Mouse (Mus musculus): ENCODE results near the gene Man1b1.
A peak's percentile ranks its signal among the peaks of the same experiment; 100 is the strongest.

The Man1b1 gene

GRCm38 (mm10) chr2:25364313-25364712 lies 32.2 kb downstream of the Man1b1 start:
- DNase-seq (ENCODE audit: low read depth), result no peak

DNA sequence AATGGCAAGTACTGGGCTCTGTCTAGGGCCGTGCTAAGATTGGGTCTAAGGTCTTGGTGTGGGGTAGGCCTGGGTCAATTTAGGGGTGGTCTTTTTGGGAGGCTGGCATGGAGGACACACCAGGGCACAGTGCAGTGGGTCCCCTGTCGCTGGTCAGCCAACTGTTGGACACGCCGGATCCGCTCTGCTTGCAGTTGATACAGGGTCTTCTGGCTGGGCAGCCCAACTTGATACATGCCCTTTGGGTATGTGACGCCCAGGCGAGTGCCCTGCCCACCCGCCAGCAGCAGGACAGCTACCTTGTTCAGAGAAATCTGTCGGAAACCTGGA lies 32.6 kb downstream of the Man1b1 start:
- no peak for DNase-seq (ENCODE audit: low read depth)

- peak; percentile 73 for DNase-seq (ENCODE audit: low read depth)
Observed at GRCm38 (mm10) chr2:25365091-25365761, 33.1 kb downstream of the Man1b1 start, which contains the start of gene Uap1l1. Uap1l1 (minus strand) TSS chr2:25365682.

DNA sequence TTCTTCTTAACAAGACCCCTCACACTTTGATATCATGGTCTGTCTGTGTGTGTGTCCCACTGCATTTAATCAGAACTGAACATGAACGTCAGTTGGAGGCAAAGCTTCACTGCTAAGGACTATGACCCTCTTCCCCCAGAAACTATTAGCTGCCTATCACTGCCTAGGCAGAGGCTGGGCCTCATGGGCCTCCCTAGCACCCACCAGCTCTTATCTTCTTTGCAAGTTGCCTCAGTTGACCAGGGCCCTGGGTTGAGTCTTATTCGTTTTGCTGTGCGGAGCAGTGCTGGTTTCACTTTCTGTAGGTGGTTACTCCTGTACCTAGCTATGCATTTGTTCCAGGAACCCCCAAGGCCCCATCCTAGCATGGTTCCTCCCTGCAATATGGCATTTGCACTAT lies 37.9 kb downstream of the Man1b1 start:
- no peak for DNase-seq (ENCODE audit: low read depth)

DNA sequence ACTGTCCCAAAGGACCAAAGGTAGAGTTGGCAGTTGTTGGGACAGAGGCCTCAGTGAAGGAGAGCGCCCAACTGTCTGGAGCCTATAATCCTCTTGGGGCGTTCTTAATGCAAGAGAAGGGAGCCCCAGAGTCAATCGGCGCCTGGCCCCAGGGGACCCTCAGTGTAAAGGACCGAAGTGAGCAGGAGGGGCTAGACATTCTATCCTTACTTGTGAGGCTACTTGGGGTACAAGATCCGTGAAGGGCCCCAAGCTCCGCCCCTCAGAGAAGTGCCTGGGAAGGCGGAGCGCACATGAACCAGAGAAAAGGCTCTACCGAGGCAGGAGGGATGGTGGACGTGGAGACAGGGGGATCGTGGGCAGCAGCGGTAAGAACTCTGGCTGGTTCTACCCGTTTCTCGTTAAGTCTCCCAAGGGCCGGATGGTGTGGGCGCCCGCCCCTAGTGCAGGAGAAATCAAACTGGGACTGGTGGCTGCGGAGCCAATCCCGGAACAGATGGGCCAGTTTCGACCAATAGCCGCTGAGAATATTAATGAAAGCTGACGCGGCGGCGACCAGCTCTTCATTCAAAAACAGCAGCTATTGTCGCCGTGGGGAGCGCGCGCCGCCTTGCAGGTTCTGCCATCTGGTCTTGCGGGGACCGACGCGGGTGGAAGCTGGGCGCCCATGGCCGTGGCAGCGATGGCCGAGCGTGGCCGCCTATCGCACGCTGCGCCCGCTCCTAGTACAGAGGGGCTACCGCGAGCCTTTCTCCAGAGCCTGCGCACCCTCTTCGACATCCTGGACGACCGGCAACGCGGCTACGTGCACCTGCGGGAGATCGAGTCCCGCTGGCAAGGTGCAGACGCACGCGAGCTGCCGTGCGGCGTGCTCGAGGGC lies 39.9 kb downstream of the Man1b1 start, which contains the start of gene Sapcd2:
Sapcd2 (plus strand) TSS at position 558 of the 880 bp plus-strand sequence.
- DNase-seq (ENCODE audit: low read depth), result peak; percentile 91

DNA sequence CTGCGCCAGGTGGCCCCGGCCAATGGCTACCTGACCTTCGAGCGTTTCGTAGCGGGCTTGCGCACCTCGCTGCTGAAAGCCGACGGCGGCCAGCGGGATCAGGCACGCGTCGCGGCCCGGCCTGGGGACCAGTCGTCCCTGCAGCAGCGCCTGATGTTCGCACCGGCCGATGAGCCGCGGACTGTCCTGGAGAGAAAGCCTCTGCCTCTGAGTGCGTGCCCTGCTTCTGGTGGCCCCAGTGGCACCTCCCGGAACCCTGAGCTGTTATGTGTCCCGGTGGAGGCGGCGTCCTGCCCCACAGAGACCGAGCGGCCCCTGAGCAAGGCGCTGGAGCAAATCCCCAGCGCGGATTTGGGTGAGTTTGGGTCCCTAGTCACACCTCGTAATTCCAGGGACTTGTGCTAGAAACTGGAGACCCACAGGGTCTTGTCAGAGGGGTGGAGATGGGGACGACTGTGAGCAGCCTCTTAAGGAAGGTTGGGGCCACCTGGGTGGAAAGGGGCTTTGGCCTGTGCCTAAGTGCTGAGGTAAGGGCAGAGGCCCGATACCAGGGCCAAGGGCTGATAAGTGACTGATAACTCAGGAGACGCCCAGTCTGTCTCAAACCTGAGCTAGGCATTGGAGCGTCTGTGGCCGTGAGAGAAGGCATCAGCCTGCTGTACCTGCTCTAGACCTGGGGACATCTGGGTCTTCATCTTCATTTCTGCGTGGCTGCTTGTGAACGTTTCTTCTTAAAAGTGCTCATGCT lies 40.7 kb downstream of the Man1b1 start:
- peak; percentile 26 for DNase-seq (ENCODE audit: low read depth)

DNA sequence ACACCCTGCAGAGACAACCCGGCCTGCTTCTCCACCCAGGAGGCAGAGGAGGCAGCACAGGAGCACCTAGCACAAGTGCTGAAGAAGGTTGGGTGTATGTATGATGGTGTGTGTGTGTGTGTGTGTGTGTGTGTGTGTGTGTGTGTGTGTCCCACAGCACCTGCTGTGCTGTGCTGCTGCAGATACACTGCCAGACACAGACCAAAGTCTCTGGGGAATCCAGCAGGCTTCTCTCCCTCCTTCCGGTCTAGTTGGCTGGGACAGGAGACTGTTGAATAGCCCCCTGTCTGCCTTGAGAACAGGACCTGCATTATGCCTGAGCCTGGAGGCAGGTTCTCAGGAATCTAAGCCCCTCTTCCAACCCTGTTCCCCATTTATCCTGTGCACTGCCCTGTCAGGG lies 41.3 kb downstream of the Man1b1 start:
- DNase-seq (ENCODE audit: low read depth), result no peak

- peak; percentile 70 for DNase-seq (ENCODE audit: low read depth)
Observed at GRCm38 (mm10) chr2:25376589-25376988, 44.5 kb downstream of the Man1b1 start.

DNA sequence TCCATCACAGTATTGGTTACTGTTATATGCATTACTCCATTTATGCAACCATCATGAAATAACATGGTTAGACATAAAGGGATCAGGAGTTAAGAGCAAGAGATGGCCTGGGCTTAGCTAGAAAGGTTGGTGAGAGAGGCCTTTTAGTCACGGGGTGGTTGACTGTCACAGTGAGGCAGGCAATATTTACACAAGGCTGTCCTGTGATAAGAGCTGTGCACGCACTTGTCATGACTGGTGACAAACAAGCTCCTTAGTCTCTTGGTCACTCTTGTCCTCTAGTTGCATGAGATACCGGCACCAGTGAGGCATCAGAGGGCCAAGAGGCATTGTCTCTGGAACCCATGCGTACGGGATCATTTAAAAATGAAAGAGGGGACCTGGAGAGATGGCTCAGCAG lies 52.4 kb downstream of the Man1b1 start:
- no peak for DNase-seq (ENCODE audit: low read depth)

DNA sequence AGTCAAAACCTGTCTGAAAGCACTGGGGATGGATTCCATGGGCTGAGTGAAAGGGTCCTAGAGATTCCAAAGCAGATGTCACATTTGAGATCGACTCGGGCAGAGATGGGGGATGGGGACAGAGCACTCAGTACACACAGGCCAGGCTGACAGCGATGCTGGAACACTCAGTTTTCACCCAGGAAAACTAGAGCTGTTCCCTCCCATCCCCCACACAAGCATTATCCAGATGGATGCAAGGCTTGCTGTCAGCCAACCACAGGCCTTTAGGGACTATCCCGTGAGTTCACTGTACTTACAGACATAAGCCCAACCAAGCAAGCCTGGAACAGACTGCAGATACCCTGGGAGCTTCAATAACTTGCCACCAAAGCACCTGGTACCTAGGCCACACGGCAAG lies 59.1 kb downstream of the Man1b1 start:
- no peak for DNase-seq (ENCODE audit: low read depth)

GRCm38 (mm10) chr2:25394281-25395221 lies 62.4 kb downstream of the Man1b1 start:
- no peak for DNase-seq (ENCODE audit: low read depth)

DNA sequence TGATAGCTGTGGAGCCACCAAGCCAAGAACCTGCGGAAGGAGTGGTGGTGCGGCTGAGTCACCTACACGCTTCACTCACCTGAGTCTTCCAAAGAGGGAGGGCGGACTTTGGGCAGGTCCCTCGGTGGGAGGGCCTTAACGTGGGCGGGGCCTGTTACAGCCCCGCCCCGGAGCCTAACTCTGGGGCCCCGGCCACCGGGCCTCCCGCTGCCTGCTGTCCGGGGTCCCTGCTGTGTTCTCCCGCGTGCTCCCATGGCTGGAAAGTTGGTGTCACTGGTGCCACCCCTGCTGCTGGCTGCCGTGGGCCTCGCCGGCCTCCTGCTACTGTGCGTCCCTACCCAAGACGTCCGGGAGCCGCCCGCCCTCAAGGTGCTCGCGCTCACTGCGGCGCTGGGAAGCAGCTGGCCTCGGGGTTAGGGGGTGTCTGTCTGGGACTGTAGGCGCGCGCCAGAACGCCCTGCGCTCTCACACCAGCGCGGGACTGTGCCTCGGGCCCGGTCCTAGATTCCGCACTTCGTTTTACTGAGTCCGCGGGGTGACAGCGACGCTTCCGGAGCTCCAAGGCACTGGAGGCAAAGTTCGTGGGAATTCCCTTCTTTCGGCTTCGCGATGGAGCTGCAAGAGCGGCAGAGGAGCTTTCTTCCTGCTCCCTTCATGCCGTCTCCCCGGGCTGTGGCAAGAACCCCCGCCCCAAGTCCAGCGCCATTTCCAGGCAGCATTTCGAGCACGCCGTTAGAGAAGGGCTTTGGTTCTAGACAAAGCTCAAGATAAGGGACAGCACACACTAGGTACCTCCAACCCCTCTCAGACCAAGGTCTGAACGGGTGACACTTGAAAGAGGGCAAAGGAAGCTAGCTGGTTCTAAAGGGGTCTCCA lies 63.8 kb downstream of the Man1b1 start, which contains the start of gene Entpd2:
Entpd2 (plus strand) TSS at position 154 of the 876 bp plus-strand sequence.
- no peak for DNase-seq (ENCODE audit: low read depth)

DNA sequence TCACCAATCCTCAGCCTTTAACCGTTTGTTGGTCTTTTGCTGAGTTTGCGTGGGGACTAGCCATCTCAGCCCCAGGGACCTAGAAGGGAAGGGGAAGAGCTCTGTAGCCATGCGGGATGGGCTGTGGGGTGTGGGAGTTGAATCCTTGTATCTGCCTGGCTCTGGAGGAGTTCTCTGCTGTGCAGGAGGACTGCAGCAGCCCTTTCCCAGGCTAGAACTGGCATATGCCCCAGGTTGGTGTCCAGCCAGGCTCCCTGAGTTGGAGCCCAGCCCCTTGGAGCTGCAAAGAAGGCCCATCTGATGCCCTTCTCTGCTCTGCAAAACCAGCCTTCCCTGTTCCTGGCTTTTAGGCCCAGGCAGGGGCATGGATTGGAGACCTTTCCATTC lies 64.5 kb downstream of the Man1b1 start:
- no peak for DNase-seq (ENCODE audit: low read depth)

- no peak for DNase-seq (ENCODE audit: low read depth)
Observed at GRCm38 (mm10) chr2:25397010-25397409, 64.9 kb downstream of the Man1b1 start.

- no peak for DNase-seq (ENCODE audit: low read depth)
Observed at GRCm38 (mm10) chr2:25398065-25398464, 65.9 kb downstream of the Man1b1 start.

DNA sequence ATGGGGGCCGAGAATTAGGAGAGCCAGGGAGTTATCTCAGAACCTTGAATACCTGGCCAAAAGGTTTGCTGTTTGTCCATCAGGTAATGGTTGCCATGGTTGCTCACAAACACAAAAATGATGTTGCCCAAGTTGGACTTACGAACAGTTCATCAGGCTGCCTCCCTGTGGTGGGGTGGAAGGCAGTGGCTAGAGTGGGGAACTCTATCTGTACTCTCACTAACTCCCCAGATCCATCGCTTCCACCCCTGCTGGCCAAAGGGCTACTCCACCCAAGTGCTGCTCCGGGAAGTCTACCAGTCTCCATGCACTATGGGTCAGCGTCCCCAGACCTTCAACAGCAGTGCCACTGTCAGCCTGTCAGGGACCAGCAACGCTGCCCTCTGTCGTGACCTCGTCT lies 66.9 kb downstream of the Man1b1 start, which contains the start of gene Npdc1:
Npdc1 (plus strand) TSS at position 301 of the 400 bp plus-strand sequence.
- no peak for DNase-seq (ENCODE audit: low read depth)

DNA sequence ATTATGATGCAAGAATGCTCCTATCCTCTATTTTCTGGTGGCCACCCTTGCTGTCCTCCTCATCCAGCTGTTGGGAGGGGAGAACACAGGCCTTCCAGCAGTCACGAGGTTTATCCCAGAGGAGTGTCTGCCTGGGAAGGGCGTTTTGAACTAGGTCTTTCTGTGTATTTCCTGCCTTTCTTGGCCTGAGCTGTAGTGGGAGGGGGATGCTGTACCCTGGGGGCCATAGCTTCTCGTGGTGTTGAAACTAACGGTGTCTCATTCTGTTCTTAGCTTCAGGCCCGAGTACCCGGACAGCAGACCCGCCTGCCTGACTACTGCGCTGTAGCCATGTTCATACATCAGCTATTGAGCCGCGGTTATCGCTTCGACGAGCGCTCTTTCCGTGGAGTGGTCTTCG lies 68.2 kb downstream of the Man1b1 start:
- no peak for DNase-seq (ENCODE audit: low read depth)

- DNase-seq (ENCODE audit: low read depth), result peak; percentile 42
Observed at GRCm38 (mm10) chr2:25400764-25401163, 68.6 kb downstream of the Man1b1 start.

All from naive thymus-derived CD4-positive, alpha-beta T cell, adult 2 months (primary cell).